Mouse (Mus musculus): ENCODE measurements around the gene Gm9922. TPM values are rescaled to one million over a fixed set of nuclear protein-coding genes. Genes with fewer than 3 reads are reported as not detected.

Gm9922 gene
- total RNA-seq (2023) = not detected

GRCm38 (mm10) chr14:101729237-101729971 lies at the start of gene Gm9922, which contains the start of gene Lmo7:
Gene Gm9922 (minus strand): TSS chr14:101729814.
Gene Lmo7 (plus strand): TSS chr14:101729957.

Other genes with a start within 250 kb of the Gm9922 start
- gene Tbc1d4, start 120.6 kb downstream of the Gm9922 start, total RNA-seq (2023) = 10 to 100 TPM; 29.1 to 29.4 TPM
- gene Commd6, start 89.1 kb downstream of the Gm9922 start, total RNA-seq (2023) = 10 to 100 TPM; 55.2 to 58.9 TPM
- 10 to 100 TPM; 36.3 to 43.0 TPM for gene Uchl3, start 75.8 kb downstream of the Gm9922 start, total RNA-seq (2023)
- under 1 TPM in 1 of 2 experiments, not detected in 1; 0.39 TPM for gene Lmo7, start 143 bp upstream of the Gm9922 start, total RNA-seq (2023)

Data from T-cell, adult 66 days (primary cell).